Mouse (Mus musculus) gastrocnemius, adult 8-10 months (tissue): Measurements from ENCODE around the gene Gm28308. TPM values are rescaled to one million over a fixed set of nuclear protein-coding genes. Genes with fewer than 3 reads are reported as not detected.

Source experiments
- DNase-seq, 2 experiments: peaks; one replicate each; pipeline ENCODE4 v3.0.0; 2022; ENCODE audit warnings: low spot score in 2 of 2
- total RNA-seq, 4 experiments: library from RNA; stranded (reverse); gene quantifications; 2 replicates each; pipeline ENCODE4 v1.2.4; 2022

Gm28308 gene
- total RNA-seq, 4 experiments from 2014 or later = 0.36 to 0.80 (median 0.51) TPM

DNA sequence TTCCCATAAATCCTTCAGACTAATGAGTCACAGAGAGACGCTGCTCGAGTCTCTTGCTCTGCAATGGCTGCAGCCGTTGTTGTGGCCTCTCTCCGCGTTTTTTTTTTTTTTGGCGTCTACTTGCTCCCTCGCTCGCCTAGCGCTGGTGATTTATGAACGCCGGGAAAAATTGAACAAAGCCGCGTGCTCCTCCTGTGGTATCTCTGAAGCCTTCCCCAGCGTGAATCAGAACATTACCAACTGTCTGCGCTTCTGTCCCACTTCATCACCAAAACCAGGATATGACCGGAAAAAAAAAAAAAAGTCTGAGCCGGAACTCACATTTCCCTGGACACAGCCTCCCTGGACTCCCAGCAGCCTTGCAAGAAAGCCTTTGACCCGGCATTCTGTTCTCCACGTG, 27.9 kb downstream of the Gm28308 start:
- DNase-seq = no peak

DNA sequence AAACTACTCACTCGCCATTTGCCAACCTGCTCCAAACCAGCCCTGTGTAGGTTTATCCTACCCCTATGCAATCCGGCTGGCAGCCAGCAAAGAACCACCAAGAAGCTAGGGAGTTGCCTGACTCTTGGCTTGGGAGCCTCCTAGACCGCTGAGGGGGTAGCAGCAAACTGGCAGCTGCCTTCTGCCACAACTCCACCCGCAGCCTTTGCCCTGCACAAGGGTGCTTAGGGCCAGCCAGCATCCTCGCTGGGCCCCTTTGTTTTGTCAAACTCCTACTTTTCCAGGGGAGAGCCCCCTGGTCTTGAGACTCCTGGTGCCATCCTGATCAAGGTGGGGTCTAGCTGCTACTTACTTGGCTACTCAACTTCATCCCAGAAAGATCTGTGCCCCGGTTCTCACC, 28.5 kb downstream of the Gm28308 start:
- DNase-seq = no peak

DNA sequence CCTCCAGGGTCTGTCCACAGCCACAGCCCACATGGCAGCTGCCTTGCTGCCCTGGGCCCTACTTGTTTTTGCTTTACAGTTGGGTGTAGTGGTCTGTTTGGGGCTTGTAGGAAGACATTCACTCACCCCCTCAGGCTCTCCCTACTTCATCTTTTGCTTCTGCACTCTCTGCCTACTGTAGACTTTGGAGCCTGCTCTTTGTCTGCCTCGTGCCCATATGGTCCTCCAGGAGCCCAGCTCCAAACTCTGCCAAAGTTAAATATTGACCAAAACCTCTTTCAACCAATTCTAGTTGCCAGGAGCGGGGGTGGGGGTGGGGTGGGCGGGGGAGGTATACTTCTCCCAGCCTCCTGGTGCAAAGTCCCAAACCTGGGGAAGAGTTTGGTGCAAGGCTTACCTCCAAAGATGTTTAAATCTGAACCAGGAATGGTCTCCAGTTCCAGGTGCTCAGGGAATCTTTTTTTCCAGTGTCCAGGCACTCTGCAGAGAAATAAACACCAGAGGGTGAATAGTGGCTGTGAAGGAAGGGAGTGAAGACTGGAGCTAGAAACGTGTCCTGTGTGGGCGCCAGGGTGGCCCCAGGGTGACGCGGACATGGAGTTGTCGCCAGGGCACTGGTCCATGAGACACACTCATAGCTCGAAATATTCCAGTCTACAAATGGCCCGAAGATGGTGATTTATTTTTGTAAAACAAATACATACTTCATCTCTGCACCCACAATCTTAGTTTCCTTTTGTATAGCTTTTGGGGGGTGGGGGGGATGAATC, 29.6 kb downstream of the Gm28308 start:
- no peak for DNase-seq

DNA sequence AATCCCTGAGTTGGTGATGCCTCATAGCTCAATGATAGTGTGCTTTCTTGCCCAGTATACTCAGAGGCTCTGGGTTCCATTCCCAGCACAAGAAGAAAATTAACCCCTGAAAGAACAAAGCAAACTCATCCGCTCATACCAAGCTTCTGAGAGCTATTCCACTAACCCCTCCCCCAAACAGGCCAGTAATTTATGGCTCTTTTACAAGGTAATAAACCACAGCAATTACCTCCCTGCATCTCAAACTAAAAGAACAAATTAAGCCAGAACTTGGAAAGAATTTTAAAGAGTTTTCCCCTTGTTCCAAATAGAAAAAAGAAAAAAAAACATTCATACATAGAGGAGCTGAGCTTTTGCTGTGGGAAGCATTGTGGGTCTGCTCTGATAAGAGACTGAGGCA, 30.3 kb downstream of the Gm28308 start:
- DNase-seq = no peak

- no peak for DNase-seq
Measured at GRCm38 (mm10) chr6:52182030-52182429, 31.1 kb downstream of the Gm28308 start.

GRCm38 (mm10) chr6:52180726-52181125, 32.4 kb downstream of the Gm28308 start:
- no peak for DNase-seq

DNA sequence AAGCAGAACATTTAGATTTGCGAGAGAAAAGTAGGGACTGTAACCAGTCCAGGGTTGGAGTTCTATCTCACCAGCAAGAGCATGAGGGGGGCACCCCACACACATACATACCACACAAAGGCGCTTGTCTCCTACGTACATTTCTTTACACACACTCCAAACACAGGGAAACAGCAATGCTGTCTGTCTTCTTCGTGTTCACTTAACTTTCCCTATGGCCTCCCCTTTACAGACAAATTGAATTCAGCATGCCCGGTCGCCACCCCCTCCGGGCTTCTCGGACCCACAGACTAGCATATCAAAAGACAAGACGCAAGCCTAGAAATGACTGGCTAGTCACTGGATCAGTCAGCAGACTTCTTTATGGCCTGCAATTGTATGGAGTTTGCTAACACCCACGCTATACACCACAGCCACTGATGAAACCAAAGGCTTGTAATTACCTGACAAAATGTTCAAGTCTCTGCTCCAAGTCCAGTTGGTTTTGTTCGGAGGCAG, 32.9 kb downstream of the Gm28308 start:
- DNase-seq = no peak

DNA sequence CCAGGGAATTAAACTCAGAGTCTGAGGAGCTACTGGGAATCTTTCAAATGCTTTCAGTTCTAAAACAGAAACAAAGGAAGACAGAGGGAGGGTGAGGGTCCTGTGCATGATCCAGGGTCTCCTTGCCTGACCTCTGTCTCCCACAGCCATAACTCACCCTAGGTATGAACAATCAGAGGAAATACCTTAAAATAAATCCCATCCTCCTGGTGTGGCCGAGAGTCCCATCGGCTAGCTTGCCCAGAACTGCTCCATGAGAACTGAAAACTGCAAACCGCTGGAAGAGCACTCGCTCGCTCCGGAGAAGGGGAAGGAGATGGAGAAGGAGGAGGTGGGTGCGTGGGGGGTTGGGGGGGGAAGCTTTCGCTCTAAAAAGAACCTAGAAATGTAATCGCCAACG, 33.4 kb downstream of the Gm28308 start:
- DNase-seq = no peak

DNA sequence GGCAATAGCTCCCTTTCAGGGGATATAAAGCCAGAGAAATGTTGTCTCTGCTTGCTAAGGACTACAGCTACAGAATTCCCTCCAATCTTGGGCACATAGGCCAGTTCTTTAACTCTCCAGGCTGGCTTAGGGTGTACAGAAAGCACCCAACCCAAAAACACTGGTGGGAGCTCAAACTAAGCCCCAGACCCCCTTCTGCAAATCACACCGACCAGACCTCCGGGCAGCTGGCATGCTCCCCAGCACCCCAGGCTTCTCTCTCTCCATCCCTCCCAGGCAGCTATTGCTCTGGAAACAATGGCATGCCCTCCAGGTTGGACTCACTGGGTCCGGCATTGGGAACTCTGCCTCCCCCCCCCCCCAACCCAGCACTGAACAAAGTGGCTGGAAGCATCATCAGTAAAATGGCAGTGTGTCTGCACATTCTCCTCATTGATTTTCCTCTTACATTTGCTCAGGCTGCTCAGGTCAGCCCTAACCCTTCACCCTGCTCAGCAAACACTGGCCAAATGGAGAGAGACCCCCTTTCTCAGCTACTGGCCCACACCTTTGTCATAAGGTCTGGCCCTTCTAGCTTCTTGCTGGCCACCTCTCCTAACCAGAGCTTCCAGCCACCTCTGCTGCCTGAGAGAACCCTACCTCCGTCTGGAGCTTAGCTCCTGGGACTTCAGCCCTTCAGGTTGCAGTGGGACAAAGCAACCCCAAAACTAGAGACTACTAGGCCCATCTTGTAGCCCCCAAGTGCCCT, 34.0 kb downstream of the Gm28308 start:
- DNase-seq = no peak

DNA sequence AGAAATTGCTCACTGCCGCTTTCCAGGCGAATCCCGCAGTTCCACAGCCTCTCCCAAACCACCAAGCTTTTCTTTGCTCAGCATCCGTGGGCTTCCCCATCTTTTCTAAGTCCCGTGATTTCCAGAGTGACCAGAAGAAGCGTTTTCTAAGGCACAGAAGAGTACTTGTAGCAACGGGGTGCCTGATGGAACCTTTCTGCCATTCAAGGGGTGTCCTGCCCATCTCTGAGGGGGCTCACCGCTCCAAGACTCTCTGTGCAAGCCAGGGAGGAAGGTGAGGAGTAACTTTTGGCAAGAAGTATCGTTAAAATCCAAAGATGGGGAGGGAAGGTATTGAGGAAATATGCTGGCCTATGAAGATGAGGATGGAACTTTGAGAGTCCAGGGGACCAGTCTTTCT, 35.3 kb downstream of the Gm28308 start:
- DNase-seq = no peak

- DNase-seq = no peak
Measured at GRCm38 (mm10) chr6:52177061-52177735, 35.9 kb downstream of the Gm28308 start, which contains the start of gene 5730596B20Rik. Gene 5730596B20Rik, plus strand, starts transcription at chr6:52177498.

DNA sequence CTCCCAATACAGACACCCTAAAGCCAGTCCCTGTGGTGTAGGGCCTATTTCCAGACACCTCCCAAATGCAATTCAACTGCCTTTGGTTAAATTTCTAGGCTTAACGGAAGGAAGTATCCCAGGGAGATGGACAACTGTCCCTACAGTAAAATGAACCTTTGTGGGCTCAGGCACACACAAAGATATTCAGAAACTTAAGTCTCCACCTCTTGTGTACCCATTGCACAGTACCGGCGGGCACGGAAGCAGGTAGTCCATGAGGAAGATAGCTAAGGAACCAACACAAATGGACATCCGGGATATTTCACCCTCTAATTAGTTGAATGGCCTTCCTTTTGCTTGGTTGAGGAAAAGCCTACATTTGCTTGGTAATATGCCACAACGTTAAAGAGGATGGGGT, 36.7 kb downstream of the Gm28308 start:
- no peak for DNase-seq

- no peak for DNase-seq
Measured at GRCm38 (mm10) chr6:52175864-52176263, 37.3 kb downstream of the Gm28308 start.

GRCm38 (mm10) chr6:52174968-52175751, 38.0 kb downstream of the Gm28308 start:
- no peak for DNase-seq

GRCm38 (mm10) chr6:52173648-52174047, 39.5 kb downstream of the Gm28308 start:
- DNase-seq = no peak

GRCm38 (mm10) chr6:52172501-52172900, 40.6 kb downstream of the Gm28308 start:
- peak; percentile 65 to 72 for DNase-seq

GRCm38 (mm10) chr6:52171938-52172337, 41.2 kb downstream of the Gm28308 start:
- DNase-seq = no peak

DNA sequence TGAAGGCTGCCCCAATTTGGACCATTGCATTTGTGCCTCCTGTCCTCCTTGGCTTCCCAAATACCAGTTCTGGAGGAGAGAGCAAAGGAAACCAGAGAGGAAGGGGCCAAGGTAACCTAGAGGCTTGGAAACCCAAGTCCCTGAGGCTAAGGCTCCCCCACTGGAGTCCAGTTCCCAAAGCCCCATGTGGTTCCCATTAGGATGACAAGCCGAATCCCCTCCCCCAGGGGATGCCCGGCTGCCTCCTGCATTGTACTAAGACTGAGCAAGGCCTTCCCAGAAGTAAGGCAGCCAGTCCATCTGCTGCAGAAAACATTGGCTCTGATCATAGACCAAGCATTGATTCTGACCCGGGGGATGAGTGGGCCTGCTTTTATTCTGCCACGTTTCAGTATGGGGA, 41.8 kb downstream of the Gm28308 start:
- no peak for DNase-seq

DNA sequence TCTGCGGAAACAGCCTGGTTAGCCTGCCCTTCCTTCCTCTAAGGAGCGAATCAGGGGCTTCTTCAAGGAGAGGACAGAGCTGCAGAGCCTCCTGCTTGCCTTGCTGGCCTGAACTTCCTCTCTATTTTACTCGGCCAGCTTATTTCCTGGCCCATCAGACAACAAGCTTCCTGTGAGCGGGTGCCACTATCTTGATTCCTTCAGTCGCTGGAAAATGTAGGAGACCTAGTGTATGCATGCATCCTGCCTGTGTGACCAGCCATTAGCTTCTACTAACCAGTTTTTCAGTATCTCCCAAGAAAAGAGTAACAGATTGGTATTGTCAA, 42.3 kb downstream of the Gm28308 start:
- no peak for DNase-seq

DNA sequence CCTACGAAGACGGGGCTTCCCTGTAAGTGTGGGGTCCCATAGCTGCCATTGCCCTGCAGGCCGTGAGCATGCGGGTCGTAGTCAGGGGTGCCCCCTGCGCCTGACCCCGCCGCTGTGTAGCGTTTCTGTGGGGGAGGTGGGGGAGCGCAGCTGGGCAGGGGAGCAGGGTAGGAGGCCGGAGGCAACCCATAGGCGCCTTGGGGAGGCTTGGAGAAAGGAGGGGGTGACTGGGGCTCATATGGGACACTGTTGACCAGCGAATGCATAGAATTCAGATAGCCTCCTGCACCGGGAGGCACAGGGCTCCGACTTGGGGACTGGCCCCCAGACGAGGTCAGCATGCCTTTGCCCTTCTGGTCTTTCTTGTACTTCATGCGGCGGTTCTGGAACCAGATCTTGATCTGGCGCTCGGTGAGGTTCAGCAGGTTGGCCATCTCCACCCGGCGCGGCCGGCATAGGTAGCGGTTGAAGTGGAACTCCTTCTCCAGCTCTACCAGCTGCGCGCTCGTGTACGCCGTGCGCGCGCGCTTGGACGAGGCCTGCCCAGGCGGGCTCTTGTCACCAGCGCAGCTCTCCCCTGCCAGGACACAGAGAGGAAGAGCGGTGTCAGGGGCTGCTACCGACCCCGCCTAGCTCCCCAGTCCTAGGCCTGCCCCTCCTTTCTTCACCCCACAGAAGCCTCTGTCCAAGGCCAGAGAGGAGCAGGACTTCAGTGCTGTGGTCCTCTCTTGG, 42.8 kb downstream of the Gm28308 start:
- DNase-seq = no peak
